Mouse (Mus musculus): ENCODE results near the gene Ppil1. TPM values are rescaled to one million over a fixed set of nuclear protein-coding genes. Genes with fewer than 3 reads are reported as not detected.
"Not testable (repeated sequence)": the region's sequence is repeated elsewhere in the genome, so short reads cannot be mapped to it uniquely, and the experiment has no call there.

Gene Ppil1
- polyA plus RNA-seq, 1 experiment from 2014 or later: 113 TPM

DNA sequence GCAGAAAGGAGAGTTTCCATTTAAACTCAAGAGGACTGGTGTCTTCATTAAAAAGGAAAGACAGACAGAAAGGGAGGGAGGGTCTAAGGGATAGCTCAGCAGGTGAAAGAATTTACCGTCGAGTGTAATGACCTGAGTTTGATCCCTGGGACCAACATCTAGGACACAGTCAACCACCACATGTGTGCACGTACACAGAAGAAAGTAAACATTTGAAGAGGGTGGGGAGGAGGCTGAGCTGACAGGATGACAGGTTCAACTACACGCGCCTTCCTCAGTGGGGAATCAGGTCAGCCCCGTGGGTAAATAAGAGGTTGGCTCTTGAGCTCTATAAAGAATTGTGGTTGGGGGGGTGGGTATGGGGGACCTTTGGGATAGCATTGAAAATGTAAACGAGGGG lies 9.2 kb upstream of the Ppil1 start:
- Histone ChIP-seq H3K36me3 (replicated peaks) (0 out of 2 replicates have a peak, but pooled peaks cover under 1% of the 10 kb centered on the region), H3K4me1 (peaks cover 18% of the 10 kb centered on the region), H3K4me3 (no peak overlapping the region), H3K4me2 (no peak overlapping the region), H3K9me3 (no peaks in the 10 kb centered on the region), H3K9ac (no peak overlapping the region), H3K27me3 (replicated peaks) (no peaks in the 10 kb centered on the region), H3K27ac (no peak overlapping the region)
- 85% methylated on average over 7 of the region's 7 CpGs for WGBS
- no peak for ATAC-seq (replicated peaks)

DNA sequence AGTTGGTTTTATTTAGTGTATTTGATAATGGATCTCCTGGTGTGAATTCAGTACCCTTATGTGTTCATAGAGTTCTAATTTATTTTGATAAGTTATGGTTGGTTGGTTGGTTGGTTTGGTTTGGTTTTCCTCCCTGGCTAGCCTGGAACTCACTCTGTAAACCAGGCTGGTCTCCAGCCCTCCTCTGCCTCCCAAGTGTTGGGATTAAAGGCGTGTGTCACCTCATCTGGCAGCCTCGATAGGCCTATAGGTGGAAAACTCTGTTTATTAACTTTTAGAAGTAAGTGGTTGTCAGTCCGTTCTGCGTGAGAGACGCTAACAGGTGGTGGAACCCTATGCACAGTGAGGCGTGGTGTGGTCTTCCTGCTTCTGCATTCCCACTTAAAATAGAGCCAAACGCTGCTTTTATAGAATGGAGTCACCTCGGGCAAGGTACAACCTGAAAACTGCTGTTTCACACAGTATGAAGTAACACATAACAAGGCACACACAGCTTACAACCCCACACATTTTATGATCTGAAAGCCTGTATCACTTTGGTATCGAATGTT lies 6.2 kb upstream of the Ppil1 start:
- H3K9ac ChIP-seq: no peak overlapping the region
- no peak overlapping the region for H3K4me3 ChIP-seq
- H3K27ac ChIP-seq: no peak overlapping the region

DNA sequence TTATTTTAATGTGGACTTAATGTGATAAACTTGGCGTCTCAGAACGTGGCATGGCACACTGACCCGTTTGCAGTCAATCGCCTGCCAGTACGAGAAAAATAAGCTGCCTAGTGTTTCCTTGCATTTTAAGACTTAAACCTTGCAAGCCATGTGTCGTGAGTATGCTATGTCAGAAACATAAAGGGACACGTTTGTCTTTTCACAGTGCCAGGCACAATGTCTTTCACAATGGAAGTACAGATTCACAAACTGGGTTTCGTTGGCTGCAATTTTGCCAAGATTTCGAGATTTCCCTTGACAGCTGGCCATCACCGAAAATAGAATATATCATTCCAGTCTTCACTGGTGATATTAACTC lies 5.3 kb upstream of the Ppil1 start:
- Histone ChIP-seq H3K4me3 (peak overlapping the region; percentile 80), H3K4me1 (peaks cover 26% of the 10 kb centered on the region), H3K9ac (peak overlapping the region; percentile 92), H3K27ac (peak overlapping the region; percentile 89), H3K36me3 (replicated peaks) (no peaks in the 10 kb centered on the region), H3K4me2 (peak overlapping the region; percentile 52), H3K9me3 (no peaks in the 10 kb centered on the region), H3K27me3 (replicated peaks) (no peaks in the 10 kb centered on the region)
- 0 out of 2 replicates have a peak, but pooled peaks have one; percentile 5 for ATAC-seq (replicated peaks)
- 20% methylated on average over 10 of the region's 10 CpGs for WGBS

More for the DNA sequence above, 6.2 kb upstream of the Ppil1 start:
- no peak for ATAC-seq (replicated peaks)
- Histone ChIP-seq H3K4me1 (peaks cover 22% of the 10 kb centered on the region), H3K27me3 (replicated peaks) (no peaks in the 10 kb centered on the region), H3K36me3 (replicated peaks) (no peaks in the 10 kb centered on the region), H3K9me3 (no peaks in the 10 kb centered on the region), H3K4me2 (peak overlapping the region; percentile 52)
- 94% methylated on average over 9 of the region's 9 CpGs for WGBS

GRCm38 (mm10) chr17:29268682-29269348 lies 4.8 kb upstream of the Ppil1 start, which contains the start of gene BC004004:
Gene BC004004 (plus strand): TSS chr17:29268788.
- Histone ChIP-seq H3K9me3 (no peaks in the 10 kb centered on the region), H3K4me2 (peak within 1 kb of the TSS; percentile 52), H3K27ac (peak within 1 kb of the TSS; percentile 89), H3K4me1 (peaks cover 27% of the 10 kb centered on the region), H3K27me3 (replicated peaks) (no peaks in the 10 kb centered on the region), H3K9ac (peak within 1 kb of the TSS; percentile 92), H3K36me3 (replicated peaks) (no peaks in the 10 kb centered on the region), H3K4me3 (peak within 1 kb of the TSS; percentile 80)
- under 1% methylated on average over 60 of the region's 63 CpGs for WGBS
- peak; percentile 92 for ATAC-seq (replicated peaks)

DNA sequence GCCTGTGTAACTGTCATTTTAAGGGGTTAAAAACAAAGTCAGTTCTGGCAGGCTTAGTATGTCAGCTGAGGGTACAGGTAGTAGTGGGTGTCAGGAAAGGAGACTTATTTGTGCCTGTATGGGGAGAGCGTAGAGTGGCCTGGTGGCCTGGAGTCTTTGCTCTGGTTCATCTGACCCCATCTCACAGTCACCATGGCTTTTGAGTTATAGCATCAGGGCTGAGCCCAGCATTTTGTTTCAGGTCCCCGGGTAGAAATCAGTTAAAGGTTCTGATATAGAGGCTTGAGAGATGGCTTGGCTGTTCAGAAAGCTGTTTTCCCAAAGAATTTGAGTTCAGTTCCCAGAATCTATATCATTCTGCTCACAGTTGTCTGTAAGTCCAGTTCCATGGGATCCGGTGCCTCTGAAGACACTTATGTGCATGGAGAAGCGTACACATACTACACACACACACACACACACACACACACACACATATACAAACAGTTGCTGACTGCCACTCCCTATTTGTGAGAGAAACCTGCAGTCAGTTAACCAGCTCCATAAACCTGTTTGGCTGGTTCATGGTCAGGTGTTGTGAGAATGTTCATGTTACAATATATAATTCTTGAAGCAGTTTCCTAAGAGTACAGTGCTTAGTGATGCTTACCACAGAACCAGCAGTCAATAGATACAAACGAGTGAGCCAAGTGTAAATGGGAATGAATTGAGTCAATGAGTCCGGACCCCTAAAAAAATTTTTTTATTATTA lies 4.1 kb upstream of the Ppil1 start:
- WGBS: 57% methylated on average over 6 of the region's 6 CpGs
- Histone ChIP-seq H3K4me3 (peak overlapping the region; percentile 80), H3K4me2 (peak overlapping the region; percentile 52), H3K4me1 (peaks cover 29% of the 10 kb centered on the region), H3K27me3 (replicated peaks) (no peaks in the 10 kb centered on the region), H3K9ac (peak overlapping the region; percentile 18; the same call in 1 of the 2 replicates), H3K27ac (peak overlapping the region; percentile 89), H3K36me3 (replicated peaks) (no peaks in the 10 kb centered on the region), H3K9me3 (no peaks in the 10 kb centered on the region)
- ATAC-seq (replicated peaks): peak; percentile 57

GRCm38 (mm10) chr17:29267040-29267439 lies 3.1 kb upstream of the Ppil1 start:
- 95% methylated on average over 2 of the region's 2 CpGs for WGBS
- not testable (repeated sequence) for H3K27me3 ChIP-seq (replicated peaks); H3K9me3 ChIP-seq; ATAC-seq (replicated peaks); H3K9ac ChIP-seq; H3K4me2 ChIP-seq; H3K27ac ChIP-seq; H3K4me3 ChIP-seq; H3K36me3 ChIP-seq (replicated peaks)
- H3K4me1 ChIP-seq: peaks cover 40% of the 10 kb centered on the region

- Histone ChIP-seq H3K4me2 (peak overlapping the region; percentile 51), H3K9me3 (no peaks in the 10 kb centered on the region), H3K4me1 (peaks cover 40% of the 10 kb centered on the region), H3K36me3 (replicated peaks) (no peaks in the 10 kb centered on the region), H3K27me3 (replicated peaks) (no peaks in the 10 kb centered on the region), H3K4me3 (no peak overlapping the region), H3K9ac (0 out of 2 replicates have a peak overlapping the region, but pooled peaks have one; percentile 80), H3K27ac (0 out of 2 replicates have a peak overlapping the region, but pooled peaks have one; percentile 96)
- ATAC-seq (replicated peaks): no peak
- WGBS: 91% methylated on average over 5 of the region's 5 CpGs
Measured at GRCm38 (mm10) chr17:29264760-29265159, 774 bp upstream of the Ppil1 start.

GRCm38 (mm10) chr17:29263417-29263816 lies 569 bp downstream of the Ppil1 start:
- ATAC-seq (replicated peaks): peak; percentile 18
- Histone ChIP-seq H3K27ac (peak overlapping the region; percentile 96), H3K4me3 (peak overlapping the region; percentile 80), H3K27me3 (replicated peaks) (no peaks in the 10 kb centered on the region), H3K9me3 (no peaks in the 10 kb centered on the region), H3K9ac (peak overlapping the region; percentile 80), H3K4me1 (peaks cover 40% of the 10 kb centered on the region), H3K36me3 (replicated peaks) (no peaks in the 10 kb centered on the region; the same call in 1 of the 2 replicates), H3K4me2 (peak overlapping the region; percentile 51)
- WGBS: under 1% methylated on average over 14 of the region's 14 CpGs

GRCm38 (mm10) chr17:29262259-29262649 lies 1.7 kb downstream of the Ppil1 start:
- Histone ChIP-seq H3K4me2 (peak overlapping the region; percentile 51), H3K27me3 (replicated peaks) (no peaks in the 10 kb centered on the region), H3K9me3 (no peaks in the 10 kb centered on the region), H3K4me3 (no peak overlapping the region), H3K27ac (no peak overlapping the region), H3K36me3 (replicated peaks) (no peaks in the 10 kb centered on the region; the same call in 1 of the 2 replicates), H3K9ac (no peak overlapping the region), H3K4me1 (peaks cover 33% of the 10 kb centered on the region)
- ATAC-seq (replicated peaks): no peak
- 71% methylated on average over 2 of the region's 2 CpGs for WGBS

DNA sequence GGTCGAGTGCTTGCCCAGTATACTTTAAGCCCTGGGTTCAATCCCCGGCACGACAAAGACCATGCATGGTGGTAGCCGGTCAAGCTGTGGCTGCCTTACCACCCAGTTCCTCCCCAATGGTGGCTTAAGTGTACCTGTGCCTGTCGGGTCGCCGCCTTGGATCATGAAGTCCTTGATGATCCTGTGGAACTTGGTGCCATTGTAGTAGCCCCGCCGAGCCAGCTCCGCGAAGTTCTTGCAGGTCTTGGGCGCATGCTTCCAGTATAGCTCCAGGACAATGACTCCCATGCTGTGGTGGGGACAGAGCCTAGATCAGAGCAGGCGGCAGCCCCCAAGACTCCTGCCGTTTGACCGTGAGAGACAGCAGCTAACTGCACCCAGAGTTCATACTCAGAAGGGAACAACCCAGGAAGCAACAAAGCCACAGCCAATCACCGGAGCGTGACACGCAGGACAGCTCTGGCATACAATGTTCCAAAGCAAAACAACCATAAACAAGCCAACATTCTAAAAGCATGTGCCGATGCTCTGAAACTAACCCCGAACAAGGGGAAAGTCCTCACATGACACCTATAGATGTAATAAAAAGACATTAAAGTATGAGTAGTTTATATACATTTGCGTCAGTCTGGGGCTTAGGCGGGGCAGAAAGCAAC lies 2.3 kb downstream of the Ppil1 start:
- no peak overlapping the region for H3K9ac ChIP-seq
- H3K4me1 ChIP-seq: peaks cover 33% of the 10 kb centered on the region
- H3K9me3 ChIP-seq: no peaks in the 10 kb centered on the region
- no peaks in the 10 kb centered on the region for H3K27me3 ChIP-seq (replicated peaks)
- H3K36me3 ChIP-seq (replicated peaks): no peaks in the 10 kb centered on the region; the same call in 1 of the 2 replicates
- no peak overlapping the region for H3K27ac ChIP-seq
- 90% methylated on average over 22 of the region's 22 CpGs for WGBS
- ATAC-seq (replicated peaks): no peak
- no peak overlapping the region for H3K4me3 ChIP-seq
- H3K4me2 ChIP-seq: 0 out of 2 replicates have a peak overlapping the region, but pooled peaks have one; percentile 51

GRCm38 (mm10) chr17:29260501-29260900 lies 3.5 kb downstream of the Ppil1 start:
- H3K4me2 ChIP-seq: no peak overlapping the region
- H3K36me3 ChIP-seq (replicated peaks): no peaks in the 10 kb centered on the region; the same call in 1 of the 2 replicates
- H3K9ac ChIP-seq: no peak overlapping the region
- no peak overlapping the region for H3K27ac ChIP-seq
- no peak overlapping the region for H3K4me3 ChIP-seq
- no peak for ATAC-seq (replicated peaks)
- peaks cover 33% of the 10 kb centered on the region for H3K4me1 ChIP-seq
- H3K27me3 ChIP-seq (replicated peaks): no peaks in the 10 kb centered on the region
- no peaks in the 10 kb centered on the region for H3K9me3 ChIP-seq
- WGBS: 90% methylated on average over 15 of the region's 15 CpGs

GRCm38 (mm10) chr17:29259489-29259888 lies 4.5 kb downstream of the Ppil1 start:
- no peak for ATAC-seq (replicated peaks)
- Histone ChIP-seq H3K9ac (no peak overlapping the region), H3K4me2 (no peak overlapping the region)

More at GRCm38 (mm10) chr17:29259489-29259888, 4.5 kb downstream of the Ppil1 start:
- Histone ChIP-seq H3K27me3 (replicated peaks) (no peaks in the 10 kb centered on the region), H3K36me3 (replicated peaks) (no peaks in the 10 kb centered on the region; the same call in 1 of the 2 replicates), H3K4me3 (no peak overlapping the region), H3K4me1 (peaks cover 31% of the 10 kb centered on the region), H3K27ac (no peak overlapping the region), H3K9me3 (no peaks in the 10 kb centered on the region)
- WGBS: 3% methylated on average over 3 of the region's 3 CpGs
